Mouse (Mus musculus) cerebellum, postnatal 25 days (tissue): ENCODE measurements around the gene Ddrgk1.

Experiments used
- DNase-seq, 2 experiments: peaks; one replicate each; pipeline ENCODE4 v3.0.0; 2021; ENCODE audit warnings: mixed read lengths in 2 of 2

Gene Ddrgk1

GRCm38 (mm10) chr2:130664102-130664701 is at the start of gene Ddrgk1:
TSS of gene Ddrgk1 (minus strand) at chr2:130664659.
- peak; percentile 95 to 96 for DNase-seq

GRCm38 (mm10) chr2:130707057-130707456 is 42.6 kb upstream of the Ddrgk1 start:
- DNase-seq = no peak

- DNase-seq = no peak
Measured at GRCm38 (mm10) chr2:130706602-130707001, 42.1 kb upstream of the Ddrgk1 start.

- no peak for DNase-seq
Measured at GRCm38 (mm10) chr2:130705178-130705577, 40.7 kb upstream of the Ddrgk1 start.

GRCm38 (mm10) chr2:130704040-130705001 is 39.9 kb upstream of the Ddrgk1 start:
- DNase-seq = peak in 1 of 2 experiments; percentile 13

- no peak for DNase-seq
Measured at GRCm38 (mm10) chr2:130697821-130698266, 33.4 kb upstream of the Ddrgk1 start.

- DNase-seq = peak in 1 of 2 experiments; percentile 34
Measured at GRCm38 (mm10) chr2:130697153-130697810, 32.8 kb upstream of the Ddrgk1 start, which contains the start of gene Slc4a11. TSS of gene Slc4a11 (minus strand) at chr2:130697519.

GRCm38 (mm10) chr2:130696700-130697152 is 32.3 kb upstream of the Ddrgk1 start:
- DNase-seq = peak in 1 of 2 experiments; percentile 13

- DNase-seq = no peak
Measured at GRCm38 (mm10) chr2:130693563-130693962, 29.1 kb upstream of the Ddrgk1 start.

GRCm38 (mm10) chr2:130689011-130689410 is 24.6 kb upstream of the Ddrgk1 start:
- DNase-seq = no peak

- DNase-seq = no peak
Measured at GRCm38 (mm10) chr2:130685426-130685825, 21.0 kb upstream of the Ddrgk1 start.

- no peak for DNase-seq
Measured at GRCm38 (mm10) chr2:130681531-130681930, 17.1 kb upstream of the Ddrgk1 start.

GRCm38 (mm10) chr2:130679899-130680298 is 15.4 kb upstream of the Ddrgk1 start:
- DNase-seq = no peak

- no peak for DNase-seq
Measured at GRCm38 (mm10) chr2:130679154-130679553, 14.7 kb upstream of the Ddrgk1 start.

GRCm38 (mm10) chr2:130677211-130677610 is 12.8 kb upstream of the Ddrgk1 start:
- DNase-seq = no peak

GRCm38 (mm10) chr2:130667559-130667958 is 3.1 kb upstream of the Ddrgk1 start, which contains the start of gene Itpa:
TSS of gene Itpa (plus strand) at chr2:130667610.
- DNase-seq = peak; percentile 90 to 92

GRCm38 (mm10) chr2:130663342-130663741 is 1.1 kb downstream of the Ddrgk1 start:
- no peak for DNase-seq

GRCm38 (mm10) chr2:130658530-130658929 is 5.9 kb downstream of the Ddrgk1 start:
- no peak for DNase-seq

- DNase-seq = no peak
Measured at GRCm38 (mm10) chr2:130657541-130657940, 6.9 kb downstream of the Ddrgk1 start.

GRCm38 (mm10) chr2:130656536-130656935 is 7.9 kb downstream of the Ddrgk1 start:
- DNase-seq = no peak

- no peak for DNase-seq
Measured at GRCm38 (mm10) chr2:130655660-130656339, 8.7 kb downstream of the Ddrgk1 start.

- DNase-seq = no peak
Measured at GRCm38 (mm10) chr2:130653760-130654159, 10.7 kb downstream of the Ddrgk1 start.
